Mouse (Mus musculus) midbrain, embryonic 15.5 days (tissue): Measurements from ENCODE around the gene Lsm4. TPM values are rescaled to one million over a fixed set of nuclear protein-coding genes. Genes with fewer than 3 reads are reported as not detected.

Source experiments
- ATAC-seq: fragments of 200-750 bp; cut with Nextera tagmentation; replicated peaks from 2 replicates; pipeline ENCODE4 v1.8.0; 2017; ENCODE audit warnings: moderate TSS enrichment
- H3K27ac ChIP-seq: fragments of 300-500 bp; sonication (generic); 2 replicates; pipeline ENCODE4 v1.5.1; 2015; ENCODE audit warnings: mild to moderate bottlenecking, inconsistent platforms
- H3K27me3 ChIP-seq: fragments of 300-500 bp; sonication (generic); replicated peaks from 2 replicates; pipeline ENCODE4 v1.6.1; 2015; ENCODE audit warnings: inconsistent platforms
- H3K36me3 ChIP-seq: fragments of 300-500 bp; sonication (generic); replicated peaks from 2 replicates; pipeline ENCODE4 v1.6.1; 2015; ENCODE audit warnings: inconsistent platforms
- H3K4me1 ChIP-seq: fragments of 300-500 bp; sonication (generic); 2 replicates; pipeline ENCODE4 v1.6.1; 2015; ENCODE audit warnings: inconsistent platforms
- H3K4me2 ChIP-seq: fragments of 300-500 bp; sonication (generic); 2 replicates; pipeline ENCODE4 v1.6.1; 2015; ENCODE audit warnings: inconsistent platforms, mild to moderate bottlenecking, moderate library complexity
- H3K4me3 ChIP-seq: fragments of 300-500 bp; sonication (generic); 2 replicates; pipeline ENCODE4 v1.5.1; 2015; ENCODE audit warnings: mild to moderate bottlenecking, inconsistent platforms
- H3K9ac ChIP-seq: fragments of 300-500 bp; sonication (generic); 2 replicates; pipeline ENCODE4 v1.6.1; 2015; ENCODE audit warnings: mild to moderate bottlenecking, inconsistent platforms
- H3K9me3 ChIP-seq: fragments of 300-500 bp; sonication (generic); 2 replicates; pipeline ENCODE4 v1.6.1; 2016; ENCODE audit warnings: inconsistent platforms
- WGBS: fragments of 180-500 bp; shearing (Covaris S2); methylation state at CpG from one replicate; pipeline ENCODE4 v1.1.7; 2015; ENCODE audit warnings: mixed read lengths; 5-methylcytosine and 5-hydroxymethylcytosine counted together
- polyA plus RNA-seq: library from polyadenylated mRNA; unstranded; fragments of >200 nt; fragmentation: Nextera tagmentation; extraction: Ambion mirVana; gene quantifications from 2 replicates; pipeline ENCODE4 v1.2.1, GENCODE M21; 2015

Lsm4 gene
- polyA plus RNA-seq: 175 and 193 TPM in 2 replicates

DNA sequence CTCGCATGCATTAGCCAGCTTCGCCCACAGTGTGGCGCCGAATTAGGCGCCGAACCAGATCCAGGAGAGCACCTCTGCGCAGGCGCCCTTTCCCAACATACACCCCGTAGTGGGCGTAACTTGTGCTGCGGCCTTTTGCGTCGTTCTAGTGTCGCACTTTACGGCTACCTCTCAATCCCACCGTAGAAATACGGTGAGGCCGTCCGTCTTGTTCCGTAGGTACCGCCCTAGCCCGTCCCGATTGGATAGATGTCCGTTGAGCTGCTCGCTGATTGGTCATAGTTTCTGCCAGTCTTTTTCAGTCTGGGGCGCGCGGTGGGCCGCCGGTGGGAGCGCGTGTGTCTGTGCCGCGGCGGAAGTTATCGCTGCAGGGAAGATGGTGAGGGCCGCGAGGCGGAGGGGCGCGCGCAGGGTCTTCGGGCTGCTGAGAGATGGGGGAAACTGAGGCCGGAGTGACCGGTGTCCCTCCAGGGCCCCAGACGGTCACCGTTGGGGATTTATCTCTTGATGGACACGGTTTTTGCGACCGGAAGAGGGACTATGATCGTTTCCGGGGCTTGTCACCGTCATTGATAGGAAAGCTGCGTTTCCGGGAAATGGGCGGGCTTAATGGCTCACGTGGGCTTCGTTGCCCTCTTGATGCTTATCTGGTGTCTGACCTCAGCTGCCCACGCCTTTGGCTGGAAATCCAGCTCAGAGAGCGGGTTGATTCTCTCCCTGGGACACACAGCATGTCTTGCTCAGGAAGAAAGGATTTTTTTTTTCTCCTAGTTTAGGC is at the start of gene Lsm4:
TSS of gene Lsm4 (plus strand) at position 170 of the 778 bp plus-strand sequence.
- H3K27ac ChIP-seq: peak within 1 kb of the TSS; percentile 98
- WGBS: under 1% methylated on average over 60 of the region's 60 CpGs
- 0 out of 2 replicates have a peak, but pooled peaks cover 1% of the 10 kb centered on the region for H3K36me3 ChIP-seq
- peak within 1 kb of the TSS; percentile 57 for H3K4me3 ChIP-seq
- H3K9ac ChIP-seq: peak within 1 kb of the TSS; percentile 58
- peaks cover 21% of the 10 kb centered on the region for H3K4me1 ChIP-seq
- H3K4me2 ChIP-seq: peak within 1 kb of the TSS; percentile 77
- peak; percentile 97 for ATAC-seq
- no peaks in the 10 kb centered on the region for H3K27me3 ChIP-seq
- H3K9me3 ChIP-seq: no peaks in the 10 kb centered on the region

DNA sequence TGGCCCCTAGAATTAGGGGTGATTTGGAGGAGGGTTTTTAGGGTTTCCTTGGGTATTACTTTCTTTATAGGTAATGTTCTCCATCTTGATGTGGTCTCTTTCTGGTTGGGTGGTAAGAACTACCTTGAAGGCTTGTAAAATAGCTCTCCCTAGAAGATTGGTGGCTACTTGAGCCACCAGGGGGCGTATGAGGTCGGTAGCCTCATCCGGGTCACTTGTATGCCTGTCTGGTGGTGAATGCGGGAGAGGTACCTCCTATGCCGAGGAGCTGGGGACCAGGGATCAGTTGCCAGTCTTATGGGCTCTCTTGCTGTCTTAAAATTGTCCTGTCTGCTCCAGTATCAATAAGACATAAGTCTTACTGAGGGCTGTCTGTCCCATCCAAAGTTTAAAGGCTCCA is 47.9 kb upstream of the Lsm4 start:
- H3K9ac ChIP-seq: no peak overlapping the region
- H3K27me3 ChIP-seq: peaks cover 8% of the 10 kb centered on the region; the same call in 1 of the 2 replicates
- H3K4me1 ChIP-seq: peaks cover 10% of the 10 kb centered on the region
- H3K4me3 ChIP-seq: no peak overlapping the region
- H3K27ac ChIP-seq: no peak overlapping the region
- H3K9me3 ChIP-seq: no peaks in the 10 kb centered on the region
- WGBS: 28% methylated on average over 5 of the region's 5 CpGs
- no peak overlapping the region for H3K4me2 ChIP-seq
- ATAC-seq: no peak
- H3K36me3 ChIP-seq: no peaks in the 10 kb centered on the region

DNA sequence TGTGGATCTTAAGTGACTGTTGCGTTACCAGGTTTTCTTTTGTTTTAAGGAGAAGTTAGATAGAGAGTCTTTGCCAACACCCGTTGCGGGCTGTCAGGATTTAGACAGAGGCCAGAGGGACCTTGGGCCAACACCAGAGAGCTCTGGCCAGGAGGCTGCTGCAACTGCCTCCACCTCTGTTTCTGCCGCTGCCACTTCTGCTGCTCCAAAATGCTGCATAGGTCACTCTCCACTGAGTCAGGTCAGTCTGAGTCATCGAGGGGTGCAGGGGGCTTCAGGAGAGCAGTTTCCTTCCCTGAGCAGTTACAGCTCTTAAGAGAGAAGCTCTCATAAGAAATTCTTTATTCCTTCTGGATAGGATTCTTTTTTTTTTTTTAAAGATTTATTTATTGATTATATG is 46.0 kb upstream of the Lsm4 start:
- Histone ChIP-seq H3K36me3 (no peaks in the 10 kb centered on the region), H3K9me3 (no peaks in the 10 kb centered on the region), H3K4me2 (no peak overlapping the region), H3K4me3 (no peak overlapping the region), H3K9ac (no peak overlapping the region), H3K4me1 (peaks cover 19% of the 10 kb centered on the region), H3K27ac (no peak overlapping the region), H3K27me3 (peaks cover 2% of the 10 kb centered on the region; the same call in 1 of the 2 replicates)
- no peak for ATAC-seq
- WGBS: 86% methylated on average over 5 of the region's 5 CpGs

DNA sequence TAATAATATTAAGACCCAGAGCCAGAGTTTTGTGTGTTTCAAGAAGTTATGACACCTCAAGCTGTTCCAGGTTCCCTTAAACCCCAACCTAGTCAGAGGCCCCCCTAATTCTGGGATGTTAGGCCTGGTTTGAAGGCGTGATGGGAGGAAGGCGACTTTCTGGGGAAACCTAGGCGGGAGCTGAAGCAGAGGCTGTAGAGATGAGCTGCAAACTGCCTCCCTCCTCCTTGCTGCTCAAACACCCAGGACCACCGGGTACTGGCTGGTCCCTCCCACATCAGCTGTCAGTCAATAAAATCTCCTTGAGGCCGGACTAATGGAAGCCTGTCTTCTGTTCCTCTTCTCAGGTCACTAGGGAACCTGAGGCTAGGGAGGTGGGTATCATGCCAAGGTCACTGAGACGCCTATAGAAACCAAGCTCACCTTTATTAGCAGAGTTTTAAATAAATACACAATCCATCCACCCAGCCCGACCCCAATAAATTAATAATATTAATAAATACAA is 44.0 kb upstream of the Lsm4 start:
- Histone ChIP-seq H3K9me3 (no peaks in the 10 kb centered on the region), H3K27ac (peak overlapping the region; percentile 73), H3K9ac (peak overlapping the region; percentile 43), H3K4me3 (peak overlapping the region; percentile 47), H3K36me3 (no peaks in the 10 kb centered on the region), H3K4me1 (peaks cover 19% of the 10 kb centered on the region), H3K27me3 (no peaks in the 10 kb centered on the region; the same call in 1 of the 2 replicates), H3K4me2 (peak overlapping the region; percentile 71)
- WGBS: 61% methylated on average over 7 of the region's 7 CpGs
- peak; percentile 9 for ATAC-seq

DNA sequence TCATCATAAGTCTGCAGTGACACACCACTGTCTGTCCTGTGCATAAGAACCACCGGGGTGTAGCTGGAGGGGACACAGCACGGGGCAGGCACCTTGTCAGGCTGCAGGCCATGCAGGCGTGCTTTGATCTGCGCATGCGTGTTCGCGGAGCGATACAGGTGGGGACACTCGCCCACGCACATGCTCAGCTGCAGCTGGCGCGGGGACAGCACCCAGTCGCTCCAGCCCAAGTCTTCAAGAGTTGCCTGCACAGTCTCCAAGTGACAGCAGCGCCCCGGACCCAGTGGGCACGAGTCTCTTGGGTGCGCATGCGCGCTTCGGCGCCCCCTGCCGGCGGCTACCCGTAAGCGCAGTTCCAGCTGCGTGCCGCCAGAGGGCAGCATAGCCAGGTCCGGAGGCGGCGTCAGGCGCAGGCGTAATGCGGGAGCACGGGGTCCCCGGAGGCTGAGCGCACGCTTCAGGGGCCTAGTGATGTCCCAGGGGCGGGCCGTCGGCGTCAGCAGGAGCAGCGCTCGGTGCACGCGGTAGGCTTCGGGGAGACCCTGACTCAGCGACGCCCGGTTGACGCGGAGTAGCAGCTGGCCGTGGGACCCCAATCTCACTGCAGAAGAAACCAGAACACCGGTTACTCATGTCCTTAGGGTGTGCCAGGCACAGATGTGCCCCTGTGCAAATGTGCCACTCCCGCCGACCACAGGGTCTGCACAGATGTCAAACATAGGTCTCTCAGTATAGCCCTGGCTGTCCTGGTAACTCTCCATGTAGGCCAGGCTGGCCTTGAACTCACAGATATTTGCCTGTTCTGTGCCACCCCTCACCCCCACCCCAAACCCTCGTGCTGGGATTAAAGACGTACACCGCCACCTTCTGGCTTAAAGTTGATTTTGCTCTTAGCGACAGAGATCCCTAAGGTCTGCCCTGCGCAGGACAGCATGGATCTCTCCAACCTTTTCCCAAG is 43.2 kb upstream of the Lsm4 start:
- peaks cover 19% of the 10 kb centered on the region for H3K4me1 ChIP-seq
- peak overlapping the region; percentile 71 for H3K4me2 ChIP-seq
- peak; percentile 94 for ATAC-seq
- H3K36me3 ChIP-seq: no peaks in the 10 kb centered on the region
- H3K4me3 ChIP-seq: peak overlapping the region; percentile 47
- H3K9ac ChIP-seq: peak overlapping the region; percentile 43
- under 1% methylated on average over 60 of the region's 60 CpGs for WGBS
- peak overlapping the region; percentile 73 for H3K27ac ChIP-seq
- H3K27me3 ChIP-seq: no peaks in the 10 kb centered on the region; the same call in 1 of the 2 replicates
- no peaks in the 10 kb centered on the region for H3K9me3 ChIP-seq

DNA sequence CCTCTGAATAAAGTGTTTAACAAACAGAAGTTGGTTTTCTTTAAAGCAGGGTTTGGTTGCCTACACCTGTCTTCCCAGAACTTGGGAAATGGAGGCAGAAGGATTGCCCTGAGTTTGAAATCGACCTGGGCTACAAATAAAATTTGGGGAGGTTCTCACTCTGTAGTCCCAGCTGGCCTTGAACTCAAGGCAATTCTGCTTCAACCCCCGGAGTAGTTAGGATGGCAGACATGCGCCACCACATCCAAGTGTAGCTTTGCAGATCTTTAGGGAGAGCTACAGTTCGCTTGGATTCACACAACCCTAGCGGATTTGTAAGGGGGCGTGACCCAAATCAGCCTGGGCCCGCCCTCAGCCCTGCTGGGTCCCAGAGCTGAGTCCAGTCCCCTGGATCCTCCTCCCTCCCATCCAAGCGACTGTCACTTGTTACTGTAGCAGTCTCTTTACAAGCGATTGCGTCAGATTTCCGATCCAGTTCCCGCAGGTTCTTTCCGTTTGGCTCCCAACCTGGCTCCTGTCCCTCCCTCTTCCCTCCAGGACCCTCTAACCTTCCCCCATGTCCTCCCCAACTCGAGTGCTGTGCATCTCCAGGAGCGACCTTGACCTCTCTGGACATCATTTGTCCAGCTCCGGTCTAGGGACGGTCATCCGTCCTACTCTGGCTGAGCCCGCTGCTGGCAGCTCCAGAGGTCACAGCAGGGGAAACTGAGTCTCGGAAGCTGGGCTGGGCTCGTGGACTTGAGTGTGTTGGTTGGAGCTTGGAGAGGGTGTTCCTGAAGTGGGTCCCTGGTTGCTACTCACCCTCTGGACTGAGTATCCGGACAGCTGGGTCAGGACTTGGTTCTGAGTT is 42.3 kb upstream of the Lsm4 start:
- no peaks in the 10 kb centered on the region for H3K36me3 ChIP-seq
- H3K27ac ChIP-seq: 0 out of 2 replicates have a peak overlapping the region, but pooled peaks have one; percentile 73
- peaks cover 19% of the 10 kb centered on the region for H3K4me1 ChIP-seq
- H3K27me3 ChIP-seq: no peaks in the 10 kb centered on the region; the same call in 1 of the 2 replicates
- whole genome bisulfite sequencing: 12% methylated on average over 22 of the region's 22 CpGs
- H3K4me2 ChIP-seq: peak overlapping the region; percentile 71; the same call in 1 of the 2 replicates
- H3K9ac ChIP-seq: no peak overlapping the region
- ATAC-seq: peak; percentile 20; the same call in 1 of the 2 replicates
- H3K4me3 ChIP-seq: peak overlapping the region; percentile 47; the same call in 1 of the 2 replicates
- no peaks in the 10 kb centered on the region for H3K9me3 ChIP-seq

DNA sequence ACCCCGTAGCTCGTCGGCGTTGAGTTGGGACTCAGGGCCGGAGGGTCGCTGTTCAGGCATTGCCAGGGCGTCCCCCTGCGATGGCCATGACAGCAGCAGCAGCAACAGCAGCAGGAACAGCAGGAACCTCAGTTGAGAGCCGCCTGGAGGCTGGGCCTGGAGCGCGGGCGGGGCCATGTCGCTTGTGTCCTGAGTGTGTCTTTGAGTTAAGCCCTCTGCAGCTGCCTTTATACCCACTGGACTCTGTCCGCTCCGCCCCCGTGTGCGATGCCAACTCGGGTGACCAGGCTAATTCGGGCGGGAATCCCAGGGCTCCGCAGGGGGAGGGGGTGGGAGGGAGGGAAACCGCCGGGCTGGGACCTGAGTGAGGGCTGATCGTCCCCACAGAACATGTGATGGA is 41.6 kb upstream of the Lsm4 start:
- Histone ChIP-seq H3K4me1 (peaks cover 19% of the 10 kb centered on the region), H3K27me3 (no peaks in the 10 kb centered on the region; the same call in 1 of the 2 replicates), H3K4me3 (no peak overlapping the region), H3K9me3 (no peaks in the 10 kb centered on the region), H3K9ac (no peak overlapping the region), H3K36me3 (no peaks in the 10 kb centered on the region), H3K4me2 (no peak overlapping the region), H3K27ac (no peak overlapping the region)
- no peak for ATAC-seq
- WGBS: 13% methylated on average over 24 of the region's 24 CpGs

DNA sequence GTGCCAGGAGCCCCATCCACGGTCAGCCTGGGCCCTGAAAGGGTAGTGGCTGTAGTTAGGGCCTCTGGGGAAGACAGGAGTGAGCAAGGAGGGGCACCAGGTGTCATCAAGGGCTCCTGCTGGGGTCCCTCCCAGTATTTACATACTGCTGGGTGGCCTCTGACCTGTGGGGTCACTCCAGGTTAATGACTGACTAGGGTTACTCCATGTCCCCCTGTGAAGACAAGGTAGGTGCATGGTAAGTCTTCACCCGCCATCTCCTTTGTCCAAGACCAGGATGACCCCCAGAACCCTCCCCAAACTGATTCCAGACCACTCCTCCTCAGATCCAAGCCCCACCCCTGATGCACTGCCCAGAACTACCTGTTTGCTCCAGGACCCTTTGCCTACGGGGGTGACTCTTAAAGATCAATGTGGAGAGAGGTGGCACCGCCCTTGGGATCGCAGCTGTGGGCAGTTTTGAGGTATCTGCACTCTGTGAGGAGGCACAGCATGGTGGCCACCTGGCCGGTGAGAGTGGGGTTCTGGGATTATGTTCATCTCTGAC is 40.6 kb upstream of the Lsm4 start, which contains the start of gene Gdf15:
TSS of gene Gdf15 (minus strand) at position 111 of the 547 bp plus-strand sequence.
- H3K27me3 ChIP-seq: no peaks in the 10 kb centered on the region; the same call in 1 of the 2 replicates
- H3K27ac ChIP-seq: no peak within 1 kb of the TSS
- peaks cover 24% of the 10 kb centered on the region for H3K4me1 ChIP-seq
- no peak for ATAC-seq
- WGBS: 86% methylated on average over 6 of the region's 6 CpGs
- no peak within 1 kb of the TSS for H3K9ac ChIP-seq
- no peaks in the 10 kb centered on the region for H3K36me3 ChIP-seq
- H3K9me3 ChIP-seq: no peaks in the 10 kb centered on the region
- H3K4me3 ChIP-seq: no peak within 1 kb of the TSS
- no peak within 1 kb of the TSS for H3K4me2 ChIP-seq

DNA sequence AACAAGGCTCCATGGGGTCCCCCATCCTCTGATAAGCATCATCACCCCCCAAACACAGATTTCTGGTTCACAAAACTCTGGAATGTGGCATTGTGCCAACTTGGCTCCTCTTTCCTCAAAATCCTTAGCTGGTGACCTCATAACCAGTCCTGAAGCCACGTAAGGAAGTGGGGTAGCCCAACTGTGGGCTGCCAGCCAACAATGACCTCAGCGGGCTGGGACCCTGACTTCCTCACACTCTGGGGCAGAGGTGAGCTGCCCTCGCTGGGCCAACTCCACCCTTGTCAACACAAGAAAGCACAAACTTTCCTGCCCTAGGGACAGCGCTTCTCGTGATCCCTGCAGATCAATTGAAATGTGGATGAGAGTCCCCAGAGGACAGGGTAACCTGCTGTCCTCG is 39.0 kb upstream of the Lsm4 start:
- H3K4me1 ChIP-seq: peaks cover 23% of the 10 kb centered on the region
- H3K4me2 ChIP-seq: no peak overlapping the region
- 62% methylated on average over 6 of the region's 6 CpGs for WGBS
- no peak overlapping the region for H3K9ac ChIP-seq
- H3K9me3 ChIP-seq: no peaks in the 10 kb centered on the region
- H3K27ac ChIP-seq: no peak overlapping the region
- no peak for ATAC-seq
- H3K4me3 ChIP-seq: no peak overlapping the region
- H3K36me3 ChIP-seq: no peaks in the 10 kb centered on the region
- no peaks in the 10 kb centered on the region; the same call in 1 of the 2 replicates for H3K27me3 ChIP-seq

DNA sequence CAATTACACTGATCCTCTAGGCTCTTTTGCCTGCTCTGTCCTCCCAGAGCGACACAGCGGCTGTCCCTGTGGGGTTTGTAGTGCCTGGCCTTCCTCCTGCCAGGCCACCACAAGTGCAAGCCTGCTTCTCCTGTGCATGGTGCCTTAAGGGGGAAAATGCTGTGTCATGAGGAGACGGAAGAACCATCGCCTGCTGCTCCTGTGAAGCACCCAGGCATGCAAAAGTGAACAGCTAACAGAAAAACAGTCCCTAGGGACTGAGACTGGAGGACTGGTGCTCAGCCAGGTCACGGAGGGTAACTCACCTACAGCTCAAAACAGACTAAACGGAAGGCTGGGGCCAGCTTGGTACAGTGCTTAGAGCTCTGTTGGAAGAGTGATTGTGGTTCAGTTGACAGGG is 37.5 kb upstream of the Lsm4 start:
- ATAC-seq: no peak
- H3K27me3 ChIP-seq: no peaks in the 10 kb centered on the region; the same call in 1 of the 2 replicates
- H3K9ac ChIP-seq: no peak overlapping the region
- H3K9me3 ChIP-seq: no peaks in the 10 kb centered on the region
- H3K27ac ChIP-seq: no peak overlapping the region
- H3K4me2 ChIP-seq: no peak overlapping the region
- 65% methylated on average over 6 of the region's 6 CpGs for WGBS
- H3K36me3 ChIP-seq: no peaks in the 10 kb centered on the region
- peaks cover 9% of the 10 kb centered on the region; the same call in 1 of the 2 replicates for H3K4me1 ChIP-seq
- no peak overlapping the region for H3K4me3 ChIP-seq

DNA sequence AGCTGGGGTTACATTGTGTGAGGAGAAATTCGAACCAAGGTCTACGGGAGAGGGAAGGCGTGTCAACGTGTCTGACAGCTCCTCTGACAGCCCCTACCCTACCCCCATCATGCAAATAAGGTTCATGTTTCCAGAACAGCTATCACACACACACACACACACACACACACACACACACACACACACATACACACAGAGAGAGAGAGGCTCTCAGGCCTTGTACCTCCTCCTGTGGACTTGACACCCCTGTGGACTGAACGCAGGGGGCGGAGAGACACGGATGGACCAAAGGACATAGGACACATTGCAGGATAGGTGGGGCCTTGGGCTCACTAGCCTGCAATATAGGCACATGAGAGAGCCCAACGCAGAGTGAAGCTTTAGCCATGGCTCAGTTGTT is 36.2 kb upstream of the Lsm4 start:
- Histone ChIP-seq H3K27ac (no peak overlapping the region), H3K4me2 (no peak overlapping the region), H3K9me3 (no peaks in the 10 kb centered on the region), H3K4me1 (peaks cover 5% of the 10 kb centered on the region; the same call in 1 of the 2 replicates), H3K9ac (no peak overlapping the region), H3K36me3 (no peaks in the 10 kb centered on the region), H3K4me3 (no peak overlapping the region), H3K27me3 (no peaks in the 10 kb centered on the region; the same call in 1 of the 2 replicates)
- no peak for ATAC-seq
- 55% methylated on average over 8 of the region's 8 CpGs for WGBS
